Mouse (Mus musculus): ENCODE measurements around the gene Cds1. TPM values are rescaled to one million over a fixed set of nuclear protein-coding genes. Genes with fewer than 3 reads are reported as not detected.

The Cds1 gene
- total and polyA plus RNA-seq, 3 experiments: not detected

DNA sequence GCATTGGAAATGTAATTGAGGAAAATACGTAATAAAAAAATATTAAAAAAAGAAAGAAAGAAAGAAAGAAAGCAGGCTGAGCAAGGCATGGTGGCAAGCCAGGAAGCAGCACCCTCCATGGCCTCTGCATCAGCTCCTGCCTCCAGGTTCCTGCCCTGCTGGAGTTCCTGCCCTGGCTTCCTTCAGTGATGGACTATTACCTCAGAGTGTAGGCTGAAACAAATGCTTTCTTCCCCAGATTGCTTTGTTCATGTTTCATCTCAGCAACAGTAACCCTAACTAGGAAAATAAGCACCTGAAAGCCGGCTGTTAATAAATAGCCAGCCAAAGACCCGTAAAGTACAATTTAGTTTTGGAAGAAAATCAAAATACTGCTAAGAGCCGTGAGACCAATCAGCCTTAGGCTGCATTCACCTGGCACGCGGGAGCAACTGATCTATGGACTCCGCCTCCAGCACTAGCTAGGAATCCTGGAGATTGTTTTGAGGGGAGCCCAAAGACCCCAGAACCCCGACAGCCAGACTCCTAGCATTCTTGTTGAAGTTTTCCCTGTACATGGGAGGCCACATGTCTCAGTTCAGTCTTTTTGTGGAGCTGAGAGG is 36.5 kb upstream of the Cds1 start:
- Histone ChIP-seq H3K9me3 (replicated peaks; ENCODE audit: insufficient read depth, low read length) (no peaks in the 10 kb centered on the region), H3K4me1 (ENCODE audit: control insufficient read depth in 1 of 2, insufficient read depth in 2 of 2, low read length in 2 of 2) (no peaks in the 10 kb centered on the region)

DNA sequence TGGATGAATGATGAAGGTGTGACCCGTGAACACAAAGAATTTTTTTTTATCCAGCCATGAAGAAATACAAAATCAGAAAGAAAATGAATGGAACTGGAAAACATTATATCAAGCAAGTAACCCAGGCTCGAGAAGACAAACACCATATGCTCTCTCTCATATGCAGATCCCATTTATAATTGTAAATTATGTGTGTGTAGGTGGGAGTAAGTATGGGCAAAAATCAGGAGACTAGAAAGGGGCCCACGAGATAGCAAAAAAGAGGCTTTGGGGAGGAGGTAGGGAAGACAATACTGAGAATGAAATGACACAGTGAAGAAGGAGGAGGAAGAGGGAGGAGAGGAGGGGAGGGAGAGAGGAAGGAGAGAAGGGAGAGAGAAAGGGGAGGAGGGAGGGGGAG is 27.6 kb upstream of the Cds1 start:
- Histone ChIP-seq H3K9ac (ENCODE audit: control insufficient read depth, low read depth, low read length, poor library complexity, severe bottlenecking) (no peak overlapping the region), H3K27ac (ENCODE audit: control insufficient read depth, low read depth, low read length) (no peak overlapping the region), H3K36me3 (ENCODE audit: control insufficient read depth in 1 of 2, insufficient read depth in 2 of 2, low read length in 2 of 2) (no peaks in the 10 kb centered on the region), H3K9me3 (replicated peaks; ENCODE audit: insufficient read depth, low read length) (no peaks in the 10 kb centered on the region), H3K4me3 (ENCODE audit: control insufficient read depth in 1 of 2, insufficient read depth in 1 of 2, low read depth in 2 of 2, low read length in 2 of 2) (no peak overlapping the region), H3K27me3 (ENCODE audit: control insufficient read depth in 1 of 2, insufficient read depth in 2 of 2, low read length in 2 of 2) (no peaks in the 10 kb centered on the region), H3K79me2 (ENCODE audit: control insufficient read depth, insufficient read depth, low read length, poor library complexity) (no peaks in the 10 kb centered on the region), H3K4me1 (ENCODE audit: control insufficient read depth in 1 of 2, insufficient read depth in 2 of 2, low read length in 2 of 2) (no peaks in the 10 kb centered on the region)
- DNase-seq (ENCODE audit: low read depth, low spot score): no peak
- TF ChIP-seq CHD1 (IDR thresholded peaks at IDR 0.05; ENCODE audit: low read depth, low read length): no peak
- no peak for TF ChIP-seq MAFK (IDR thresholded peaks at IDR 0.05; ENCODE audit: borderline replicate concordance, low read depth, low read length)
- no peak for TF ChIP-seq USF1 (IDR thresholded peaks at IDR 0.05; ENCODE audit: low read depth, low read length)

More for the DNA sequence above, 36.5 kb upstream of the Cds1 start:
- H3K27ac ChIP-seq (ENCODE audit: control insufficient read depth, low read depth, low read length): no peak overlapping the region
- H3K79me2 ChIP-seq (ENCODE audit: control insufficient read depth, insufficient read depth, low read length, poor library complexity): no peaks in the 10 kb centered on the region
- TF ChIP-seq MAX (IDR thresholded peaks at IDR 0.05; ENCODE audit: low read length): no peak
- TF ChIP-seq ELF1 (IDR thresholded peaks at IDR 0.05; ENCODE audit: low read depth, low read length): no peak
- no peak for TF ChIP-seq SMC3 (IDR thresholded peaks at IDR 0.05; ENCODE audit: low read depth, low read length)
- TF ChIP-seq ETS1 (IDR thresholded peaks at IDR 0.05; ENCODE audit: low read depth, low read length): no peak
- TF ChIP-seq MYC (IDR thresholded peaks at IDR 0.05; ENCODE audit: low read depth, low read length): no peak
- TF ChIP-seq POLR2AphosphoS5 (IDR thresholded peaks at IDR 0.05; ENCODE audit: borderline replicate concordance, low read depth, low read length): no peak
- TF ChIP-seq TCF12 (IDR thresholded peaks at IDR 0.05; ENCODE audit: low read depth, low read length): no peak
- TF ChIP-seq CHD2 (IDR thresholded peaks at IDR 0.05; ENCODE audit: low read length): no peak
- no peak for TF ChIP-seq NELFE (IDR thresholded peaks at IDR 0.05; ENCODE audit: low read depth, low read length)
- no peak for TF ChIP-seq MEF2A (IDR thresholded peaks at IDR 0.05; ENCODE audit: extremely low read depth, insufficient replicate concordance, low read depth, low read length, poor library complexity, severe bottlenecking)
- H3K27me3 ChIP-seq (ENCODE audit: control insufficient read depth in 1 of 2, insufficient read depth in 2 of 2, low read length in 2 of 2): no peaks in the 10 kb centered on the region
- H3K4me3 ChIP-seq (ENCODE audit: control insufficient read depth in 1 of 2, insufficient read depth in 1 of 2, low read depth in 2 of 2, low read length in 2 of 2): no peak overlapping the region
- no peak overlapping the region for H3K9ac ChIP-seq (ENCODE audit: control insufficient read depth, low read depth, low read length, poor library complexity, severe bottlenecking)
- no peak for DNase-seq (ENCODE audit: low read depth, low spot score)
- H3K36me3 ChIP-seq (ENCODE audit: control insufficient read depth in 1 of 2, insufficient read depth in 2 of 2, low read length in 2 of 2): no peaks in the 10 kb centered on the region

DNA sequence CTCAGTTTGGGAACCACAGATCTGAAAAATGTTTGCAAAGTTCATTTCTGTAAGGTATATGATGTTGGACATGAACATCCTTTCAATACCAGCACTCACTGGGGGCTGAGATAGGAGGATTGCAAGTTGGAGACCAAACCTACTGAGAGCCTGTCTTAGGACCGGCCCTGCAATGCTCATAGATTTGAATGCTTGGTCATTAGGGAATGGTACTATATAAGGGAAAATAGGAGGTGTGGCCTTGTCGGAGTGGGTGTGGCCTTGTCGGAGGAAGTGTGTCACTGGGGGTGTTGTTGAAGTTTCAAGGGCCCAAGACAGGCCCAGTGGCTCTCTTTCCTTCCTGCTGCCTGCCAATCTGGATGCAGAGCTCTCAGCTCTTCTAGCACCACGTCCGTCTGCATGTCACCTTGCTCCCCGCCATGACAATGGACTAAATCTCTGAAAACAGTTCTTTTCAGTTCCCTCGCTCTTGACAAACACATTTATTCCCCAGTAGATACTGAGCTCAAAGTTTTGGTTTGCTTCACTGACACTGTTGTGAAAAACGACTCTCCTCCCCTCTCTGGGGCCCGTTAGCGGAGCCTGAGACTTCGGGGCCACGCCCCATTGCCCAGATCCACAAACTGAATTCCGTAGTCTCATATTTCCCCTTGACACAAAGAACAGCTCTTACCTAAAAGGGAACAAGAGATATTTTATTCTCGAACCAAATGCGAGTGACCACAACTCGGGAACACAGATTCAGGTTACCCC is 24.3 kb upstream of the Cds1 start:
- Histone ChIP-seq H3K27ac (ENCODE audit: control insufficient read depth, low read depth, low read length) (no peak overlapping the region), H3K9me3 (replicated peaks; ENCODE audit: insufficient read depth, low read length) (no peaks in the 10 kb centered on the region), H3K36me3 (ENCODE audit: control insufficient read depth in 1 of 2, insufficient read depth in 2 of 2, low read length in 2 of 2) (no peaks in the 10 kb centered on the region), H3K27me3 (ENCODE audit: control insufficient read depth in 1 of 2, insufficient read depth in 2 of 2, low read length in 2 of 2) (no peaks in the 10 kb centered on the region), H3K79me2 (ENCODE audit: control insufficient read depth, insufficient read depth, low read length, poor library complexity) (no peaks in the 10 kb centered on the region), H3K4me1 (ENCODE audit: control insufficient read depth in 1 of 2, insufficient read depth in 2 of 2, low read length in 2 of 2) (no peaks in the 10 kb centered on the region), H3K4me3 (ENCODE audit: control insufficient read depth in 1 of 2, insufficient read depth in 1 of 2, low read depth in 2 of 2, low read length in 2 of 2) (no peak overlapping the region), H3K9ac (ENCODE audit: control insufficient read depth, low read depth, low read length, poor library complexity, severe bottlenecking) (no peak overlapping the region)
- no peak for DNase-seq (ENCODE audit: low read depth, low spot score)
- TF ChIP-seq TBP (IDR thresholded peaks at IDR 0.05; ENCODE audit: low read depth, low read length): no peak
- TF ChIP-seq ZMIZ1 (IDR thresholded peaks at IDR 0.05; ENCODE audit: low read depth, low read length): no peak
- TF ChIP-seq ELF1 (IDR thresholded peaks at IDR 0.05; ENCODE audit: low read depth, low read length): no peak
- TF ChIP-seq MYB (IDR thresholded peaks at IDR 0.05; ENCODE audit: low read depth, low read length): no peak
- no peak for TF ChIP-seq ETS1 (IDR thresholded peaks at IDR 0.05; ENCODE audit: low read depth, low read length)
- TF ChIP-seq BHLHE40 (IDR thresholded peaks at IDR 0.05; ENCODE audit: borderline replicate concordance, low read depth, low read length): no peak
- TF ChIP-seq MAZ (IDR thresholded peaks at IDR 0.05; ENCODE audit: low read depth, low read length): no peak
- TF ChIP-seq NELFE (IDR thresholded peaks at IDR 0.05; ENCODE audit: low read depth, low read length): no peak
- no peak for TF ChIP-seq GATA1 (IDR thresholded peaks at IDR 0.05; ENCODE audit: low read depth, low read length)

Data from MEL (cell line).